Mouse (Mus musculus): ENCODE results near the gene Nmnat2.
A peak's percentile ranks its signal among the peaks of the same experiment; 100 is the strongest.

The Nmnat2 gene

DNA sequence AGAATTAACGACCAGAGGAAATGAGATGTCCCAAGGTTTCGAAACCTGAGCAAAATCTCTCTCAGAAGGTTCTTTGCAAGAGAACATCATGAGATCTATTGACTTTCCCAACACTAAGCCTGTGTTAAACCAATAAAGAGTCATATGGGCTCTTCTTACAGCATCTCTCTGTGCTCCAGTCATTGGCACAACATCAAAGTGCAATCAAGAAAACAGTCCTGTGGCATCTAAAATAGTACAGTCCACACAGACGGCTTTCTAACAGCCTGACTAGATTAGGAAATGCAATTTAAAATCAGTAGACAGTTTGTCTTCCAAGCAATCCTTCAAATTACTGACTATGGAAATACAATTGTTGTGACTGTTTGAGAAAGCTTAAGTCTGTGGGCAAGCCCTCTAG is 32.2 kb downstream of the Nmnat2 start:
- no peak for DNase-seq

DNA sequence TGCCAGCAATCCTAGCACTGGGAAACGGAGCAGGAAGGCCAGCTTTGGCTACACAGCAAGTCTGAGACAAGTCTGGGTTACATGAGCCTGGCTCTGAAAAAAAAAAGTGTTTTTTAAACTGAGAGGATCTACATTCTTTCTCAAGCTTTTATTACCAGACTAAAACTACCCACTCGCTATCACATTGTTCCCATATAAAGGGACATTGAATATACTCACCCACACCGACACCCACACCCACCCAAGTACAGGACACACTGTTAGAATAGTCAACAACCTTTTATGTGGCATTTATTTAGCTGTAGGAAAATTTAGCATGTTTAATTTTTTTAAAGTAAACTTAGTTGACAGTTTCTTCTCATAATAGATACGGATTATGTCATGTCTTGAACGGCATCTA is 35.3 kb downstream of the Nmnat2 start:
- no peak for DNase-seq

DNA sequence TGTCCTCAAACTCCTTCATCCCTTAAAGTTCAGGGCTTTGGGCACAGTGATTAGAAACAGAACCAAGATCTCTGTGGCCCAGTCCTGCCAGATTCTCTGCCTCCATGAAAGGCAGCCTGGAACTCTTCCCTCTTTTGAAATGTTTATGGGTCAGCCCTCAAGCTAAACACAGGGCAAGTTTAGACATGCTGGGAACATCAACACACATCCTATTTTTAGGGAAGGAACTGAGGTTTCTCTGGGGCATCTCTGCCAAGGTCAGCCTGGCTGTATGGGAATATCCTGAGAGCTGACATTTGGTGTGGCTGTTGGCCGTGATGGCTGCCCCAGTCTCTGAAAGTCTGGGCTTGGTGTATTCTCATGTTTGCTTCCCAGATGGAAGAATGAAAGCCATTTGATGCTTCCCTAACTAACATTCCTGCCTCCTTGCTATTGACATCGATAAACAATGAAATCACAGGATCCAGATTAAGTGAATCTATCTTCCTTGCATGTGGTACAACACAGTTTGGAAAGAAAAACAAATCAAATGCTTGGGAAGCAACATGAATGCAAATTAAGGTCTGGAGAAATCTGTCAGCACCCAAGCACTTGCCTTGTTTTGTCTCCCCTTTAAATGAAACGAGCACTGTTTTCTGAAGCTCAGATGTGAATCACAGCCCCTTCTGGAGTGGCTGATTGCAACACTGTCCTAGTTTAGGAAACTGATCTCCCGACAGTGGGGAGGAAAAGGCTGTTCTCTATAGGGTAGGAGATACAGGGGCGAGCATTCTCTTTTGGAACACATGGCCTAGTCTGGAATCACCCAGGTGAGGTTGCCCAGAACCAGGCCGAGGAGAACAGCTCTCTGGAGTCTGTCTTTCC is 37.7 kb downstream of the Nmnat2 start:
- DNase-seq = no peak

DNA sequence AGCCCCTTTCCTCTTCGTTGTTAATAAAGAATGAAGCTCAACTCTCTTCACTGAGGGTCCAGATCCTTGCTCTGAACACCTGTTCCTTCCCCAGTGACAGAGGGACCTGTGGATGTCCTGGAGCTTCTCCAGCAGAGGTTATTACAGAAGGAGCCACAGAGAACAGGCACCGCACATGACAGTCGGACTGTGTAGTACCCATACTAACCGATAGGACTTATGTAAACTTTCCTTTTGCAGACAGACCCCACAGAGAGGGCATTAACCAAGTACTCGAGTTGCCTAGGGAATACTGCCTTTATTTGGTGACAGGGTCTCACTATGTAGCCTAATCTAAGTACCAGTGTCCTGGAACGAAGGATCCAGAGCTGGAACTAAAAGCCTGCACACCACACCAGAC is 39.0 kb downstream of the Nmnat2 start:
- DNase-seq = no peak

DNA sequence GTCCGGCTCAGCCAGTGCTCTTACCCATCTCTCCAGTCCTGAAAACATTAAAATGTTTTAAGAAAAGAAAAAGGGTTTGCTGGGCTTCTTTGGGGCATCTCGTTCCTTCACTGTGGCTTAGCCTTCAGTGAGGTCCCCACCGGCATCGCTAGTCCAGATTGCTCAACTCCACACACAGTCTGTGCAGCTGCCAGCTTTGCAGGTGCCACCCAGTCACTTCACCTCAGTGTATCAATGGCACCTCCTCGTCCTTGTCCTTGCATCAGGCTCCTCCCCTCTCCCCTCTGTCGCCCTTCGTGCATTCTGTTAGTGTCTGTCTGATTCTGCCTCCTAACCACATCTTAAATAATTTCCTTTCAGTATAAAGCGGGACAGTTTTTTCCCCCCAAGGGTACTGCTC is 45.2 kb downstream of the Nmnat2 start:
- no peak for DNase-seq

DNA sequence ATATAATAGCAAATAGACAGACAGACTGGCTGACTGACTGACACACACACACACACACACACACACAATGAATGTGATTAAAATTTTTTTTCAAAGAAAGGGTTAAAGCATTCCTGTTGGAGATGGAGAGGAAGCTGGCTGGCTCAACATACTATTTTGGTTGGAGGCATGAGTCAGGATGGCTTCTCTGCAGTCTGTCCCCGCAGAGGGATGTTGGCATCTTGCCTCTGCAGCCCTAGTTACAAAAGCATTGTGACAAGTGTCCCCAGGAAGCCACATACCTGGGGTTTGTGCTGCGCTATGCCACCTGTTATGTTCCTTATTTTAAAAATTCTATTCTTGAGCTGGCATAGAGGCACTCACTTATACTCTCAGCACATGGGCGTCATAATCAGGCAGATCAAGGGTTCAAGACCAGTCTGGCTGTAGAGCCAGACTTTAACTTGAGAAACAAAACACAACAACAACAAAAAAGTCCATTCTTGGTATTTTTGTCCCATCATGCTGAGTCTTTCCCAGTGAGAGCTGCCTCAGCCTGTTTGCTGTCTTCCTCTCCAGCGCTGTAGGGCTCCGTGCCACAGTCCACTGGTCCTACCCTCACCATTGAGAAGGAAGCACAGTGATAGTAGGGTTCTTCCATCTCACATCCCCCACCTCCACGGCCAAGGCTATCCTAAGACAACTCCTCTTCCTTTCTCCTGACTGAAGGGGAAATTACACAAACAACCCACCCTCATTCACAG is 45.9 kb downstream of the Nmnat2 start:
- no peak for DNase-seq

DNA sequence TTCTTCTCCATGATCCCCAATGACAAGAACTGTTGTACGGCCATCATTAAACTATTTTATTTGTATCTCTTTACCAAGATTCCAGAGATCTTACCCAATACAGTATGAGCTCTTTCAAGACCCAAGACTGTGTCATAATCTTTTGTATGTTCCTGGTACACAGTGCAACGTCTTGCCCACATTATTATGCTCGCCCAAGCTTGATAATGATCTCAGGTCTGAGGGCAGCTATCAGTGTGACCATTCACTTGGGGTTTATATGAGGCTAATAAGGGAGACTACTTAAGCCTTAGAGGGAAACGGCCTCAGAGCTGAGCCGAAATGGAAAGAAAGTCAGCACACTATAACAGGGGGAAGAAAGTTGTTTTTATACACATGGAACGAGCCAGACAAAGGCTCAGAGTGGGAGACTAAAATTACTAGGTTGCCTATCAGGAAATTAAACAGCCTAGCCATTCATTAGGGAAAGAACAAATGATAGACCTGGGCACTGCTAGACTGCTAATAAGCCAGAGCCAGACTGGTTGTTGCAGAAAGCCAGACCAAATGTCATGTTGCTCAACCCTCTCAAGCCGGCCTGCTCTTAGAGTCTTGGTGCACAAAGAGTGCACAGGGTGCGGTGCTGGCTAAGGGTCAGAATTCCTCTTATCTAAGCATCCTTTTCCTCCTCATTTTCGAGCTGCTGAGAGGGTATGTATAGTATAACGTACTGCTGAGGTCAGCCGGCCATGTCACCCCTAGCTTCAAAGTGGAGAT is 47.7 kb downstream of the Nmnat2 start:
- DNase-seq = no peak

DNA sequence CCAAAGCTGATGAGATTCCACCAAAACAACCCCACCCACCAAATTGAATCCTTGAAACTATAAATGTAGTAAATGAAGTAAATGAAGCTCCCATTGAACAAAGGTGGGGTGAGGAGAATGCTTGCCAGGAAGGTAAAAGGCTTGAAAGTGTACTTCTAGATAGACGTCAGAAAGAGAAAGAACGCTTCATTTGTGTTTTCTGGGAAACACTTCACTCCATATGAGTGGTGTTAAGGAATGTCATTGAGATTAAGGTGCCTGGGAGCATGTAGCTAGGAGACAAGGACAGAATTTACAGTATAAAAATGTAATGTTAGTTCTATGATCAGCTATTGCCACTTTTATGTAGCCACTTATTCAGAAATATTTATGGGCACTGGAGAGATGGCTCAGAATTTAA is 49.7 kb downstream of the Nmnat2 start:
- DNase-seq = no peak

DNA sequence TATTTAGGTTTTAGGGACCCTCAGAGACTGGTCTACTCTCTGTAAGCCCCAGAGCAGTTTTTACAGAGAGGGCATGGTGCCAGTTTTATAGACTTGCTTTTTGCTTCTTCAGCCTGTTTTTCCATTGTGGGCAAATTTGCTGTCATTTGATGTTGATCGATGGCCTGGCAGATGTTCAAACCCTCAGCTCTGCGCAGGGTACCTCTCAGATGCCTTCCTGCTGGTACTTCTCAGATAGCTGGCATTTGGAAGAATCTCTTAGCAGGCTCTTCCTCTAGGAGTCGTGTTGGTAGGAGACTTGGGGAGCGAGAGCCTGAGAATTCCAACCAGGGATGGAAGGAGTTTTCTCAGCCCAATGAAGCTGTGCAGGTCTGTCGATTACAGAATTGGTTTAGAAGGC is 51.3 kb downstream of the Nmnat2 start:
- no peak for DNase-seq

DNA sequence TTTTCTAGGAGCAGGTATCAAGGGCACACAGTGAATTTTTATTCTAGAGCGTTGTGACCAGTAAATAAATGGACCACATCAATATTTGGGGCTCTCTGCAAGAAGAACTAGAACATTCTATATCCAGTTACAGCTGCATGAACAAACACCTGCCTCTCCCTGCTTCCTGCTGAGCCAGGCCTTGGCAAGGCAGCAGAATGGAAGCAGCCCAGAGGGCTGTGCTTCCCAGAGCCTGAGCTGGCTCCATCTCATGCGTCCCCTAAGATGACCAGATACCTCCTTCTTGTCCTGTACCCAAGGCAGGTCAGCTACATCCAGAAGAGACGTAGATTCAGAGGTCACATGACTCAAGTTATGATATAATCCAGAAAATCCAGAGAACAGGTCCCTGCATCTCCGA is 52.0 kb downstream of the Nmnat2 start:
- no peak for DNase-seq

DNA sequence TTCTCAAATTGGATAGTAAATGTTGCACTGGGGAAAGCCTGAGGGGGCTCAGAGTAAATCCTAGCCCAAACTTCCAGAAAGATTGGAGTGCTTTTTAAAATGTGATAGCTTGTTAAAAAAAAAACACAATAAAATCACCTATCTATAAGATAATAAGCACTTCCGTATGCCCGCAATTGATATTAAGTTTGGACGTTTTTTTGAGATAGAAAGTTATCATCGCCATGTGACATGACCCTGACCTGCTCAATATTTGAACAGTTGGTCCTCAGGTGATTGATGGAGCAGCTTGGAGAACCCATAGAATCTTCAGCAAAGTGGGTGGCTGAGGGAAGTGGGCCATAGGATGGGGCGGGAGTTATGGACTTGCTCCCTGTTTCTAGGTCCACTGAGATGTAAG is 52.5 kb downstream of the Nmnat2 start:
- DNase-seq = no peak

DNA sequence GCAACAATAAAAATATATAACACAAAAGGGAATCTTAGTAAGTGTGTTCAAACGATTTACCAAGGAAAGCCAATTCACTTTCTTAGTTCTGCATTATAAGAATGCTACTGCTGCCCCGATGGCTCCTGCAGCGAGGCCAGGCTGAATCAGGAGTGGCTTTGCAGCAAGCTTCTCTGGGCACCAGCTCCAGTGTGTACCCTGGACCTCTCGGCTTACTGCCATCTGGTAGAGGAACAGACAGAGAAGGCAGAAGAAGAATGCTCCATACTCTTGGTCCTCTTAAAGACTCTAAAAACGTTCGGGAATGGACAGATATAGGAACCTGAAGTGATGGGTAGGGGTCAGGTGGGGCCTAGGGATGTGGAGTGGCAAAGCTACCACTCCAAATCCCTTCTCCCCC is 53.0 kb downstream of the Nmnat2 start:
- DNase-seq = no peak

DNA sequence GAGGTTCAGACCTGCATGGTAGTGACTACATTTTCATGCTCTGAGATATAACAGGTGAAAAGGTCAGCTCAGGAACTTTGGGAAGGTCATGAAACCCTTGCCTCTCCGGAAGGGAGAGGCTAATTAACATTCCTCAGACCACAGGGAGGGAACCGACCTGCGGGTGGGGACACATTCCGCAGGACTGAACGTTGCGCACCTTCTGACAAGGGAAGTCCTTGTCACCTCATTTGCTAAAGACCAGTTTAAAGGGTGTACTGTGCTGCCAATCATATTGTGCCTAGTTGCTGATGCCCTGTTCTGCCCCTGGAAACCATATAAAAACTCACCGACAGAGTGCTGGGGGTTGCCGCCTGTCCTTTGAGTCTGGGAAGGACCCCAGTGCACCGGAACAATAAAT is 54.5 kb downstream of the Nmnat2 start:
- no peak for DNase-seq

DNA sequence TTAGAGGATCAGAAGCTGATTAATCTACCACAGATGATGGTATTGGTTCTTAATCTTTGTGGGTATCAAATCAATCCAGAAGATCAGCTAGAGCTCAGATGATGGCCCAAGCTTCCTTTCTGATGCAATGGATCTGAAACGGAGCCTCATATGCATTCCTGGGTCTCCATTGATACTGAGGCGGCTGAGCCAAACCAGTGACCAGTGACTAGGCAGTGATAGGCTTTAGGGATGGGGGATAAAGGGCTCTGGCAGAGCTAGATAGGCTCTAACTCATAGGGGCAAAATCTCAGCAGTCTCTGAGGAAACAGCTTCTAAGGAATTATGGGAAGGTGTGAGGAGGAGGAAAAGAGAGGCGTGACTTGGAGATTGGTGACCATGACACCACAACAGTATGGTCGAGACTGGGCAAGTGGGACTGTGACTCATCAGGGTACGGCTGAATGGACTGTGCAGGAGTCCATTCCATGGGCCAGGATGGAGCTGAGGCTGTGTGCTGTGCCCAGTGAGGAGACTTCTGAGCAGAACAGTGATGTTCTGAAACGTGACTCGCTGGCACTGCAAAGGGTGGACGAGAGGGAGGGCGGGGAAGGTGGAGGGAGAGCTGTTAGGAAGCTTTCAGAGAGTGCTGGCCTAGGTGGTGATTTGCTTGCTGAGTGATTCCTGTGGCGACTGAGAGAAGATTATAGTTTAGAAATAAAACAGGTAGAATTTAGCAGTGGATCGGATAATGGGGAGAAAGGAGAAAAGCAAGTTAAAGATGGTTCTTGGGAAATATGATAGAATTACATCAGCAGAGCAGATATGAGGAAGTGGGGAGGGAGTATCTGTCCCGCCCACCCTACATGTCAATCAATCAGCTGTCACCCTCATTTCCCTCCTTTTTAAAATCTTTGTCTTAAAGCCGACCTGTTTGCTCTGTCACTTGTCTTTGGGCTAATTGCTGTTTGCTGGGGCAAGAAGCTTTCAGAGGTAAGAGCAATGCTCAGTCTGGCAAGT is 55.9 kb downstream of the Nmnat2 start:
- DNase-seq = no peak

DNA sequence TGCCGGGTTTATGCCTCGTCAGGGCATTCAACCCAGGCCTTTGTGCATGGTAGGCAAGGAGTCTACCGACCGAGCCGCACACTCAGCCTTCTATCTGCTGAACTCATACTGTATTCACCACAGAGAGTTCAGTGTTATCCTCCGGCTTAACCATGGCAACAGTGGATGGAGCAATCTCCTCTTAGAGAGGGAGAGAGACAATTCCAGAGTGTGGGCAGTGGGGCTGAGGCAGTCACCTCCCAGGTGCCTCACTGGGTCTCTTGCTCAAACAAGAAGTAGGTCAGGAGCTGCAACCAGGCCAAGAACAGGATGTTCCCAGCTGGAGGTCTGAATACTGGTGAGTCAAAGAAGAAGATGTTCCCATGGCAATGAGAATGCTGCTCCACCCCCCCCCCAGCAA is 56.8 kb downstream of the Nmnat2 start:
- peak; percentile 88 for DNase-seq

DNA sequence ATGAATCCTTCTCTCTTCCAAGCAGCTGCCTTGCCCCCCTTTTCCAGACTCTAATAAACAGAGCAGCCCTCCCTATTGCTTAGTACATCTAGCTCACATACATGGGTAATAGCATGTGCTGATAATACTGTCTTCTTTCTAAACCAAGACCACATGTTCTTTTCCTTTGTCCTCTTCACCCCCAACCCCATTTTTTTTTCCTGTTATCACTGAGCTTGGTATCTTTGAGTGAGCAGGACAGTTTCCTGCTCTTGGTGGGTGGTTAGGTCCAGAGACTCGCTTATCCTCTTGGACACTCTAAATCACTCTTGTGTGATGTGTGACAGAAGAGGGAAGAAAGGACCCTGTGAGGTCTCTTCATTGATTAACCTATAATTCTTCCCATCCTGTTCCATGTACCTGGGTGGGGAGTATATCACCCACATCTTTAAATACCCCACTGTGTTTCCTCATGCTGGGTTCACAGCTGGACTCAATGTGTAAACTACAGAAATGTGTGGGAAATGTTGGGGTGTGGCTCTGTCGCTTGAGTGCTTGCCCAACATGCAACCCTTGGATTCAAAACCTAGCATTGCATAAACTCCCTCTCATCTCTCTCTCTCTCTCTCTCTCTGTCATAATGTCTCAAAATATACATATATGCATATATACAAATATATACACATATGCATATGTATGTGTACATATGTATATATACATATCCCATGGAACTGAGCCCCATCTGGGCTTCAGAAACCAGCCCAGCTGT is 58.9 kb downstream of the Nmnat2 start:
- no peak for DNase-seq

DNA sequence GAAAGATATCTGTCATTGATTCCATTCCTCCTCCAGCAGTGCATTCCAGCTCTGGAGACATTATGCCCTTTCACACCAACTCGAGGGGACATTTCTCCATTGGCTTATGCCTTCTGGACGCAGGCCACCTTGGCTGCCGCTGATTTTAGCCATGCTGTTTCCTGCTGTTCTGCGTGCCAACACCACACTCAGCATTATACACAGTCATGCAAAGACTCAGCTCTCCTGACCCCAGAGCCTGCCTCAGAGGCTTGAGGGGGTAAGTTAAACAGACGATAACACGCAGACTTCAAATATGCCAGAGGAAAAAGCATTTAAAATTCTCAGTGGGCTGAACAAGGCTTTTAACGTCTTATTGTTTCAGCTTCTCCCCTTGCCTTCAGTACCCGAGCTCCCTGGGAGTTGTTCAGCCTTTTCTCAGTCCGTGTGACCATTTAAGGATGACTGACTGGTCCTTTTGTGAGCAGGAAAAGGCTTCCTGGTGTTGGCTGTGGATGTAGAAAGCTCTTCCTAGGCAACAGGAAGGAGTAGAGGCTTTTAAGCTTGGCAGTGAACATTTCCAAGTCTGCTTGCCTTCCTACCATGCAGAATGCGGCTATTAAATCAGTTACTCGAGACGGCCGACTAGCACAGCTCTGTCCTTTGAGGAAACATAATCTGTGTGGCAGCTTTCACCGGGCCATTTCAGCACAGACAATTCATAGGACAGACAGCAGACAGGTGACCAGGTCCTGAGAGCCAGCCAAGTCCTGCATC is 59.8 kb downstream of the Nmnat2 start:
- peak; percentile 93 for DNase-seq

DNA sequence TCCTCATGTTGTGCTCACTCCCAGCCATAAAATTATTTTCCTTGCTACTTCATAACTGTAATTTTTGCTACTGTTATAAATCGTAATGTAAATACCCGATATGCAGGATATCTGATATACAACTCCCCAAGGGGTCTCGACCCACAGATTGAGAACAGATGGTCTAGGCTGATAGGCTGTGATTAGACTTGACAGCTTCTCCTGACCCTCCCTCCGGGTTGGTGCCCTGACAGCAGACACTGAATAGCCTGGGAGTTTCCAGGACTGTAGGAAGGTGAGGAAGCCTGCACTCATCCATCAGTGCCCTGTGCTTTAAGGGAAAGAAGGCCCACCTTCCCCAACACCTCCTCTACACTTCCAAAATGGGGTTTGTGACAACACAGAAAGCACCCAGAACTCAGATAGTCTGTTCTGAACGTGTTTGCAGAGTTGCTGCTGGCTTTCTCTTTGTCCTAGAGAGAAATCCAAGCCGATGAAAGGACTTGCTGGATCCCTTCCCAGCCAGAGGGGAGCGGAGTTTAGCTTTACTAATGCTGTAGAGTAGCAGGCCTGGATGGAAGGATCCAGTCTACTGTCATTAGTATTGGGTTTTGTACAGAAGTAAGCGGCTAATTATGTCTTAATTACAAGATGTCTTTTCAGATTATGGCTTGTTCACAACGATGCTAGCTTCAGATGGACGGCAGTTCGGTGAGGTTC is 61.8 kb downstream of the Nmnat2 start:
- DNase-seq = no peak

DNA sequence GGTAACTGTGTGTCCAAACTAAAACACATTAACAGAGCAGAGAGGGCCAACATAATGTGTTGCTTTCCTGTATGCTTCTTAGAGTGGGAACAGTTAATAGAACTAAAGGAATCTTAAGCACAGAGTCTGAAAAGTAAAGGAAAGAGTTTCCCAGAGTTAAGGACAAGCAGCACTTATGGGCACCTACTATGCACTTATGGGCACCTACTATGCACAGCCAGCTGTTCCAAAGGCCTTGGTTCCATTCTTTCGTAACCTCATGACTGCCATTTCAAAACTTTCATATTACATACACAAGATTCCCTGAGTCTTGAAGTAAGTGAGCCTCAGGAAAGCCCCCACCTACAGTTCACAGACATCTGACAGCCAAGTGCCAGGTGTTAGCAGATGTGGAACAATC is 64.3 kb downstream of the Nmnat2 start:
- no peak for DNase-seq

DNA sequence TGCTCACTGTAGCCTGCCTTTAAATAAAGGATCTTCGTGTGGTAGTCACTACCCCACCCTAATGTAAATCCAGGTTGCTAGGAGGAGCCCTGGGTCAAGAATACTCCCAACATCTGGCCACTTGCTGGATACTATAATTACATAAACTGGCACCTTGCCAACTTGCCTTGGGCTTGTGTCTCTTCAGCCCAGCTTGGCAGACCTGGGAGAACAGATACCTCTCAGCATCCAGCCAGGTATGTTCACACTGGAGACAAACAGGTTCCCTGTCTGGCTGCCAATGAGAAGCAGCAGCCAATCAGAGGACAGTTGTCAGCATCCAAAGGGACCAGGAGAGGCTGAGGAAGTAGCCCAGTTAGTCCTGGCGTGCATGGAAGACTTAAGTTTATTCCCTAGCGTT is 64.8 kb downstream of the Nmnat2 start:
- DNase-seq = no peak

Data from heart, adult 11 months (tissue).